28 mouse cellular contexts compared by ENCODE assay signal in the genomic region with DNA sequence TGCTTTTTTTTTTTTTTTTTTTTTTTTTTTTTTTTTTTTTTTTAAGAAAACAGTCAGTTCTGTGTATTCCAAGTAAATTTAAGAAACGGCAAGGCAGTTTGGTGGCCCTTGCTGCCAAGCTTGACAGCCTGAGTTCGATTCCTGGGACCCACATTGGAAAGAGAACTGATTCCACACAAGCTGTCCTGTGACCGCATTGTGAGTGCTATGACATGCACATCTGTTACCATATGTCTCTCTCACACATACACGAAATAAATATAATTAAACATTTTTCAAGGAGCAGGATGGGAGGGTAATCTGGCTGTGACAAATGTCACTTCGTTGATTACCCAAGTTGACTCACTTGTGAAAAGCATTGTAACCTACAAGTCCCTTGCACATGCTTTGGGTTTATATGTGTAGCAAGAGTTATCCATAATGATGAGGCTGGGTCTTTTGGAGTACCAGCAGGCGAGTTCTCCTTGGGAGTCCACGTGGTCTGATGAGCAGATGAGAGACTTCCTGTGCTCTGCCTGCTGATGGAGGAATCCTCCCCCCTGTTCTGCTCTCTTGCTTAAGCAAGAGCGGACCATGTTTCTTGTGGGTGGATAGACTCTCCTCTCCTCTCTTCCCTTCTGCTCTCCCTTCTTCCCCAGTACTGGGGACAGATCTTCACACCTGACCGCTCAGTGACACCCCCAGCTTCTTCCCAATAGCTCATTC. TPM values are rescaled to one million over a fixed set of nuclear protein-coding genes. Genes with fewer than 3 reads are reported as not detected.
DNase-seq lines count a peak whose midpoint lies in the region; ATAC-seq lines count a peak whose summit lies in the region.
"Had no signal": no experiment of that assay in that cellular context is flagged by ENCODE, and none has a peak within 500 bp of the region (broad histone marks: within the 10 kb centered on the region; RNA-seq: fewer than 3 reads in every experiment).

No protein-coding gene starts in this region.

- H3K9me3 ChIP-seq in heart, embryonic 11.5 days (replicated peaks; ENCODE audit: control insufficient read depth, low read length): no peaks in the 10 kb centered on the region
- H3K9me3 ChIP-seq: embryonic facial prominence, embryonic 13.5 days; forebrain, embryonic 12.5 days; hindbrain, embryonic 10.5 days; limb, embryonic 12.5 days; midbrain, embryonic 10.5 days had no signal

- H3K9ac ChIP-seq in heart, embryonic 11.5 days (ENCODE audit: low read depth, low read length): no peak overlapping the region
- H3K9ac ChIP-seq: embryonic facial prominence, embryonic 13.5 days; forebrain, embryonic 12.5 days; limb, embryonic 12.5 days; liver, postnatal 0 days had no signal

- H3K4me2 ChIP-seq in heart, embryonic 11.5 days: no peak overlapping the region
- H3K4me2 ChIP-seq: embryonic facial prominence, embryonic 13.5 days; forebrain, embryonic 12.5 days; limb, embryonic 12.5 days; liver, embryonic 11.5 days had no signal

- 69% methylated on average over 9 of the region's 9 CpGs for WGBS in heart, embryonic 11.5 days (ENCODE audit: insufficient replicate concordance)

- no peak overlapping the region for H3K4me3 ChIP-seq in heart, embryonic 11.5 days (ENCODE audit: low read depth, low read length)
- H3K4me3 ChIP-seq: embryonic facial prominence, embryonic 13.5 days; erythroblast, embryonic 14.5 days; forebrain, embryonic 12.5 days; hindbrain, embryonic 10.5 days; limb, embryonic 12.5 days; midbrain, embryonic 10.5 days had no signal

- no peak for DNase-seq in heart, adult 8-10 months (ENCODE audit: low spot score)
- peak; percentile 41 for DNase-seq in layer of hippocampus, adult 11-12 months (ENCODE audit: low spot score)
- no peak for DNase-seq in layer of hippocampus, postnatal 36 days
- DNase-seq in right cerebral cortex, adult 18-20 months: peak; percentile 57
- DNase-seq in right cerebral cortex, postnatal 4 days: no peak
- DNase-seq: adrenal gland, adult 2 months; cerebellum, adult 18-20 months; cerebellum, postnatal 25 days; embryo, embryonic 11 days; gastrocnemius, postnatal 25 days; kidney, postnatal 36 days; liver, postnatal 0 days; lung, postnatal 10 days; thymus, adult 2 months; thymus, postnatal 4 days had no signal

- H3K27me3 ChIP-seq in heart, embryonic 11.5 days (ENCODE audit: control insufficient read depth, insufficient read depth, low read length): no peaks in the 10 kb centered on the region
- H3K27me3 ChIP-seq: embryonic facial prominence, embryonic 13.5 days; limb, embryonic 12.5 days had no signal

- peaks cover 81% of the 10 kb centered on the region for H3K4me1 ChIP-seq in heart, embryonic 11.5 days (ENCODE audit: control insufficient read depth, insufficient read depth, low read length)

- H3K27ac ChIP-seq in heart, embryonic 11.5 days (ENCODE audit: low read depth, low read length): peak overlapping the region; percentile 36; the same call in 1 of the 2 replicates
- H3K27ac ChIP-seq: embryonic facial prominence, embryonic 13.5 days; forebrain, embryonic 12.5 days; limb, embryonic 12.5 days had no signal

- H3K36me3 ChIP-seq in heart, embryonic 11.5 days (ENCODE audit: control insufficient read depth, insufficient read depth, low read length): no peaks in the 10 kb centered on the region
- H3K36me3 ChIP-seq: embryonic facial prominence, embryonic 13.5 days; forebrain, embryonic 12.5 days; hindbrain, embryonic 10.5 days; limb, embryonic 12.5 days; midbrain, embryonic 10.5 days had no signal

- no peak for ATAC-seq in heart, embryonic 11.5 days (replicated peaks; ENCODE audit: insufficient number of reproducible peaks, low FRiP score, low TSS enrichment)
- no peak for ATAC-seq in monocyte, adult 5-6 weeks (replicated peaks; ENCODE audit: insufficient number of reproducible peaks, low FRiP score, low TSS enrichment, poor library complexity, severe bottlenecking)
- ATAC-seq: hindbrain, embryonic 16.5 days; intestine, embryonic 16.5 days; liver, postnatal 0 days; midbrain, embryonic 16.5 days had no signal

RNA-seq across cellular contexts. Expression of gene Mical2, which starts 58.1 kb away (rescaled TPM):
- polyA plus RNA-seq in heart, embryonic 11.5 days (2014; fragmentation: Nextera tagmentation; extraction: Ambion mirVana): 117 and 132 TPM in 2 replicates
- total RNA-seq in heart, adult 8-10 months (2022): 100 to 1,000 TPM in 1 of 4 experiments, 10 to 100 TPM in 3; 82.0 to 100 (median 95.6) TPM
- total RNA-seq in layer of hippocampus, postnatal 36 days (2021): 100 to 1,000 TPM; 691 to 703 TPM
- total RNA-seq in monocyte, adult 5-6 weeks (2017): 0.75 to 3.9 TPM (median 1.6 TPM) in 3 replicates
- total RNA-seq: MEL had no signal
- polyA plus RNA-seq: erythroblast, embryonic 14.5 days had no signal

Comparison
In these comparisons a context has a peak if more than half of its experiments do, and no peak if none do; other contexts are left out.
1. DNase-seq: peak in layer of hippocampus, adult 11-12 months (single experiment) and right cerebral cortex, adult 18-20 months (single experiment); none in heart, adult 8-10 months (single experiment), layer of hippocampus, postnatal 36 days (0 of 2) and right cerebral cortex, postnatal 4 days (single experiment).
2. RNA of gene Mical2, which starts 58.1 kb away (total RNA-seq): 691 to 703 TPM in layer of hippocampus, postnatal 36 days and 82.0 to 100 TPM in heart, adult 8-10 months; 0.75 to 3.9 TPM in monocyte, adult 5-6 weeks; every median in the first group is over 10 times any median in the second.